Mouse (Mus musculus) kidney, embryonic 14.5 days (tissue): ENCODE measurements around the gene Eomes. TPM values are rescaled to one million over a fixed set of nuclear protein-coding genes. Genes with fewer than 3 reads are reported as not detected.

ENCODE experiments used
- ATAC-seq: fragments of 200-750 bp; cut with Nextera tagmentation; 2 replicates; pipeline ENCODE4 v1.8.0; 2017; ENCODE audit warnings: moderate number of reproducible peaks, mild to moderate bottlenecking, moderate TSS enrichment, moderate library complexity; ENCODE audit not compliant: low FRiP score, low TSS enrichment
- H3K27ac ChIP-seq: fragments of 300-500 bp; sonication (generic); 2 replicates; pipeline ENCODE4 v1.5.1; 2014; ENCODE audit warnings: low read depth, mild to moderate bottlenecking, low read length, moderate library complexity, mixed read lengths
- H3K27me3 ChIP-seq: fragments of 300-500 bp; sonication (generic); 2 replicates; pipeline ENCODE4 v1.6.1; 2014; ENCODE audit warnings: mild to moderate bottlenecking, low read length; ENCODE audit not compliant: control insufficient read depth, insufficient read depth
- H3K36me3 ChIP-seq: fragments of 300-500 bp; sonication (generic); 2 replicates; pipeline ENCODE4 v1.6.1; 2014; ENCODE audit warnings: low read length, mixed read lengths; ENCODE audit not compliant: control insufficient read depth, insufficient read depth
- H3K4me1 ChIP-seq: fragments of 300-500 bp; sonication (generic); 2 replicates; pipeline ENCODE4 v1.6.1; 2014; ENCODE audit warnings: low read length, mixed read lengths; ENCODE audit not compliant: control insufficient read depth, insufficient read depth
- H3K4me2 ChIP-seq: fragments of 300-500 bp; sonication (generic); replicated peaks from 2 replicates; pipeline ENCODE4 v1.6.1; 2014; ENCODE audit warnings: low read depth, mild to moderate bottlenecking, low read length
- H3K4me3 ChIP-seq: fragments of 300-500 bp; sonication (generic); 2 replicates; pipeline ENCODE4 v1.5.1; 2014; ENCODE audit warnings: mild to moderate bottlenecking, low read length
- H3K9ac ChIP-seq: fragments of 300-500 bp; sonication (generic); 2 replicates; pipeline ENCODE4 v1.6.1; 2014; ENCODE audit warnings: low read depth, mild to moderate bottlenecking, low read length, moderate library complexity
- H3K9me3 ChIP-seq: fragments of 300-500 bp; sonication (generic); 2 replicates; pipeline ENCODE4 v1.6.1; 2016; ENCODE audit warnings: low read length; ENCODE audit not compliant: control insufficient read depth
- WGBS: fragments of 180-500 bp; shearing (Covaris S2); extraction: QIAGEN DNeasy Blood & Tissue Kit; methylation state at CpG from one replicate; pipeline ENCODE4 v1.1.7; 2014; 5-methylcytosine and 5-hydroxymethylcytosine counted together
- polyA plus RNA-seq: library from polyadenylated mRNA; unstranded; fragments of >200 nt; fragmentation: Nextera tagmentation; extraction: Ambion mirVana; gene quantifications from 2 replicates; pipeline ENCODE4 v1.2.1, GENCODE M21; 2014

Eomes gene
- polyA plus RNA-seq, 1 experiment from 2014 or later, result not detected

- Histone ChIP-seq H3K27me3 (no peaks in the 10 kb centered on the region), H3K4me1 (peaks cover 18% of the 10 kb centered on the region), H3K4me2 (no peak overlapping the region), H3K36me3 (peaks cover 24% of the 10 kb centered on the region), H3K27ac (no peak overlapping the region), H3K9ac (no peak overlapping the region), H3K4me3 (no peak overlapping the region), H3K9me3 (no peaks in the 10 kb centered on the region)
- 69% methylated on average over 8 of the region's 8 CpGs for WGBS
- no peak for ATAC-seq
These were observed 41.1 kb downstream of the Eomes start for GRCm38 (mm10) chr9:118519101-118519500.

GRCm38 (mm10) chr9:118520011-118520410 lies 42.0 kb downstream of the Eomes start:
- Histone ChIP-seq H3K9ac (peak overlapping the region; percentile 31; the same call in 1 of the 2 replicates), H3K4me1 (peaks cover 18% of the 10 kb centered on the region), H3K4me2 (no peak overlapping the region), H3K4me3 (no peak overlapping the region), H3K9me3 (no peaks in the 10 kb centered on the region), H3K27ac (no peak overlapping the region), H3K36me3 (peaks cover 25% of the 10 kb centered on the region), H3K27me3 (no peaks in the 10 kb centered on the region)
- ATAC-seq, result no peak
- 37% methylated on average over 8 of the region's 8 CpGs for WGBS

- peak; percentile 71; the same call in 1 of the 2 replicates for ATAC-seq
- Histone ChIP-seq H3K27ac (no peak overlapping the region), H3K9me3 (no peaks in the 10 kb centered on the region), H3K36me3 (peaks cover 28% of the 10 kb centered on the region), H3K4me3 (no peak overlapping the region), H3K27me3 (no peaks in the 10 kb centered on the region), H3K9ac (no peak overlapping the region), H3K4me2 (no peak overlapping the region), H3K4me1 (peaks cover 18% of the 10 kb centered on the region)
- 19% methylated on average over 3 of the region's 3 CpGs for WGBS
These were observed 42.8 kb downstream of the Eomes start for GRCm38 (mm10) chr9:118520858-118521257.

GRCm38 (mm10) chr9:118521659-118522058 lies 43.6 kb downstream of the Eomes start:
- no peak overlapping the region for H3K27ac ChIP-seq
- no peak for ATAC-seq
- H3K4me1 ChIP-seq, result peaks cover 18% of the 10 kb centered on the region
- H3K27me3 ChIP-seq, result no peaks in the 10 kb centered on the region
- no peak overlapping the region for H3K9ac ChIP-seq
- H3K4me2 ChIP-seq, result no peak overlapping the region
- H3K36me3 ChIP-seq, result peaks cover 36% of the 10 kb centered on the region
- H3K9me3 ChIP-seq, result no peaks in the 10 kb centered on the region
- 87% methylated on average over 8 of the region's 8 CpGs for WGBS
- H3K4me3 ChIP-seq, result no peak overlapping the region

GRCm38 (mm10) chr9:118523738-118524137 lies 45.7 kb downstream of the Eomes start:
- peaks cover 56% of the 10 kb centered on the region for H3K36me3 ChIP-seq
- no peak overlapping the region for H3K9ac ChIP-seq
- H3K27me3 ChIP-seq, result no peaks in the 10 kb centered on the region
- no peak overlapping the region for H3K4me3 ChIP-seq
- no peak overlapping the region for H3K27ac ChIP-seq
- H3K4me1 ChIP-seq, result peaks cover 11% of the 10 kb centered on the region
- 95% methylated on average over 11 of the region's 11 CpGs for WGBS
- ATAC-seq, result no peak
- no peak overlapping the region for H3K4me2 ChIP-seq
- H3K9me3 ChIP-seq, result no peaks in the 10 kb centered on the region

GRCm38 (mm10) chr9:118527056-118527455 lies 49.0 kb downstream of the Eomes start:
- Histone ChIP-seq H3K9me3 (no peaks in the 10 kb centered on the region), H3K4me1 (no peaks in the 10 kb centered on the region), H3K4me2 (no peak overlapping the region), H3K4me3 (no peak overlapping the region), H3K27me3 (no peaks in the 10 kb centered on the region), H3K27ac (no peak overlapping the region), H3K36me3 (peaks cover 85% of the 10 kb centered on the region), H3K9ac (no peak overlapping the region)
- ATAC-seq, result no peak
- 94% methylated on average over 18 of the region's 18 CpGs for WGBS

GRCm38 (mm10) chr9:118529783-118530182 lies 51.8 kb downstream of the Eomes start:
- ATAC-seq, result no peak
- H3K27me3 ChIP-seq, result no peaks in the 10 kb centered on the region
- no peak overlapping the region for H3K27ac ChIP-seq
- no peak overlapping the region for H3K4me3 ChIP-seq
- WGBS, result 86% methylated on average over 3 of the region's 3 CpGs
- no peak overlapping the region for H3K9ac ChIP-seq
- H3K4me1 ChIP-seq, result no peaks in the 10 kb centered on the region
- H3K36me3 ChIP-seq, result peaks cover 85% of the 10 kb centered on the region
- no peak overlapping the region for H3K4me2 ChIP-seq
- H3K9me3 ChIP-seq, result no peaks in the 10 kb centered on the region

- H3K36me3 ChIP-seq, result peaks cover 84% of the 10 kb centered on the region
- no peak overlapping the region for H3K4me3 ChIP-seq
- WGBS, result 63% methylated on average over 6 of the region's 6 CpGs
- H3K9ac ChIP-seq, result no peak overlapping the region
- no peaks in the 10 kb centered on the region for H3K27me3 ChIP-seq
- no peak overlapping the region for H3K27ac ChIP-seq
- H3K4me2 ChIP-seq, result no peak overlapping the region
- ATAC-seq, result no peak
- no peaks in the 10 kb centered on the region for H3K4me1 ChIP-seq
- no peaks in the 10 kb centered on the region for H3K9me3 ChIP-seq
These were observed 52.7 kb downstream of the Eomes start for GRCm38 (mm10) chr9:118530679-118531078.

GRCm38 (mm10) chr9:118532516-118533205 lies 54.6 kb downstream of the Eomes start:
- Histone ChIP-seq H3K4me1 (no peaks in the 10 kb centered on the region), H3K27me3 (no peaks in the 10 kb centered on the region), H3K27ac (no peak overlapping the region), H3K36me3 (peaks cover 84% of the 10 kb centered on the region), H3K9me3 (no peaks in the 10 kb centered on the region), H3K4me3 (no peak overlapping the region), H3K4me2 (no peak overlapping the region), H3K9ac (no peak overlapping the region)
- 89% methylated on average over 7 of the region's 7 CpGs for WGBS
- ATAC-seq, result no peak
